Mouse (Mus musculus): ENCODE results near the gene Supt3. TPM values are rescaled to one million over a fixed set of nuclear protein-coding genes. Genes with fewer than 3 reads are reported as not detected.

Gene Supt3
- total and polyA plus RNA-seq, 2 experiments from 2014 or later, result 7.4 to 24.9 TPM

- Histone ChIP-seq H3K27me3 (ENCODE audit: insufficient read depth, low read length) (no peaks in the 10 kb centered on the region), H3K4me2 (ENCODE audit: low read depth, low read length) (no peak overlapping the region), H3K4me3 (ENCODE audit: low read length) (no peak overlapping the region), H3K9ac (replicated peaks; ENCODE audit: low read length) (no peak overlapping the region), H3K9me3 (ENCODE audit: low read length) (no peaks in the 10 kb centered on the region), H3K36me3 (ENCODE audit: insufficient read depth, low read length) (no peaks in the 10 kb centered on the region), H3K27ac (no peak overlapping the region), H3K4me1 (ENCODE audit: insufficient read depth, low read length) (no peaks in the 10 kb centered on the region)
- 96% methylated on average over 2 of the region's 2 CpGs for WGBS
- TF ChIP-seq CTCF (IDR thresholded peaks at IDR 0.05; ENCODE audit: low read depth), result no peak
- DNase-seq (ENCODE audit: low spot score) (no peak), ATAC-seq (no peak)
These were observed 211.0 kb downstream of the Supt3 start for GRCm38 (mm10) chr17:44987964-44988363.

GRCm38 (mm10) chr17:45003311-45003710, 226.4 kb downstream of the Supt3 start:
- Histone ChIP-seq H3K9ac (replicated peaks; ENCODE audit: low read length) (no peak overlapping the region), H3K27me3 (ENCODE audit: insufficient read depth, low read length) (no peaks in the 10 kb centered on the region), H3K9me3 (ENCODE audit: low read length) (no peaks in the 10 kb centered on the region), H3K36me3 (ENCODE audit: insufficient read depth, low read length) (no peaks in the 10 kb centered on the region), H3K4me3 (ENCODE audit: low read length) (no peak overlapping the region), H3K27ac (no peak overlapping the region), H3K4me1 (ENCODE audit: insufficient read depth, low read length) (no peaks in the 10 kb centered on the region), H3K4me2 (ENCODE audit: low read depth, low read length) (no peak overlapping the region)
- 89% methylated on average over 4 of the region's 4 CpGs for WGBS
- DNase-seq (ENCODE audit: low spot score) (no peak), ATAC-seq (no peak)
- no peak for TF ChIP-seq CTCF (IDR thresholded peaks at IDR 0.05; ENCODE audit: low read depth)

GRCm38 (mm10) chr17:45004477-45005170, 227.7 kb downstream of the Supt3 start:
- H3K27me3 ChIP-seq (ENCODE audit: insufficient read depth, low read length), result no peaks in the 10 kb centered on the region
- no peak overlapping the region for H3K27ac ChIP-seq
- no peak overlapping the region for H3K4me3 ChIP-seq (ENCODE audit: low read length)
- no peaks in the 10 kb centered on the region for H3K36me3 ChIP-seq (ENCODE audit: insufficient read depth, low read length)
- no peak for TF ChIP-seq CTCF (IDR thresholded peaks at IDR 0.05; ENCODE audit: low read depth)
- 86% methylated on average over 13 of the region's 13 CpGs for WGBS
- no peaks in the 10 kb centered on the region for H3K9me3 ChIP-seq (ENCODE audit: low read length)
- H3K4me2 ChIP-seq (ENCODE audit: low read depth, low read length), result no peak overlapping the region
- DNase-seq (ENCODE audit: low spot score) (no peak), ATAC-seq (no peak)
- no peaks in the 10 kb centered on the region for H3K4me1 ChIP-seq (ENCODE audit: insufficient read depth, low read length)
- no peak overlapping the region for H3K9ac ChIP-seq (replicated peaks; ENCODE audit: low read length)

- no peak for ATAC-seq
- Histone ChIP-seq H3K4me1 (ENCODE audit: insufficient read depth, low read length) (no peaks in the 10 kb centered on the region), H3K4me2 (ENCODE audit: low read depth, low read length) (no peak overlapping the region), H3K9ac (replicated peaks; ENCODE audit: low read length) (no peak overlapping the region), H3K36me3 (ENCODE audit: insufficient read depth, low read length) (no peaks in the 10 kb centered on the region), H3K9me3 (ENCODE audit: low read length) (no peaks in the 10 kb centered on the region), H3K4me3 (ENCODE audit: low read length) (no peak overlapping the region), H3K27ac (no peak overlapping the region), H3K27me3 (ENCODE audit: insufficient read depth, low read length) (no peaks in the 10 kb centered on the region)
- no peak for DNase-seq (ENCODE audit: low spot score)
- no peak for TF ChIP-seq CTCF (IDR thresholded peaks at IDR 0.05; ENCODE audit: low read depth)
- WGBS, result 70% methylated on average over 1 of the region's 1 CpGs
These were observed 230.5 kb downstream of the Supt3 start for GRCm38 (mm10) chr17:45007461-45007860.

GRCm38 (mm10) chr17:45008663-45009062, 231.7 kb downstream of the Supt3 start:
- no peak overlapping the region for H3K4me3 ChIP-seq (ENCODE audit: low read length)
- DNase-seq (ENCODE audit: low spot score) (no peak), ATAC-seq (no peak)
- H3K36me3 ChIP-seq (ENCODE audit: insufficient read depth, low read length), result no peaks in the 10 kb centered on the region
- 71% methylated on average over 4 of the region's 4 CpGs for WGBS
- no peaks in the 10 kb centered on the region for H3K27me3 ChIP-seq (ENCODE audit: insufficient read depth, low read length)
- H3K9me3 ChIP-seq (ENCODE audit: low read length), result no peaks in the 10 kb centered on the region
- no peak overlapping the region for H3K4me2 ChIP-seq (ENCODE audit: low read depth, low read length)
- no peak overlapping the region for H3K27ac ChIP-seq
- TF ChIP-seq CTCF (IDR thresholded peaks at IDR 0.05; ENCODE audit: low read depth), result no peak
- H3K9ac ChIP-seq (replicated peaks; ENCODE audit: low read length), result no peak overlapping the region
- H3K4me1 ChIP-seq (ENCODE audit: insufficient read depth, low read length), result no peaks in the 10 kb centered on the region

- Histone ChIP-seq H3K27ac (no peak overlapping the region), H3K36me3 (ENCODE audit: insufficient read depth, low read length) (no peaks in the 10 kb centered on the region), H3K9ac (replicated peaks; ENCODE audit: low read length) (no peak overlapping the region), H3K4me1 (ENCODE audit: insufficient read depth, low read length) (no peaks in the 10 kb centered on the region), H3K9me3 (ENCODE audit: low read length) (no peaks in the 10 kb centered on the region), H3K27me3 (ENCODE audit: insufficient read depth, low read length) (no peaks in the 10 kb centered on the region), H3K4me2 (ENCODE audit: low read depth, low read length) (no peak overlapping the region), H3K4me3 (ENCODE audit: low read length) (no peak overlapping the region)
- DNase-seq (ENCODE audit: low spot score) (no peak), ATAC-seq (no peak)
- TF ChIP-seq CTCF (IDR thresholded peaks at IDR 0.05; ENCODE audit: low read depth), result no peak
- WGBS, result 89% methylated on average over 2 of the region's 2 CpGs
These were observed 233.5 kb downstream of the Supt3 start for GRCm38 (mm10) chr17:45010409-45010808.

GRCm38 (mm10) chr17:45016746-45017145, 239.8 kb downstream of the Supt3 start:
- no peak for TF ChIP-seq CTCF (IDR thresholded peaks at IDR 0.05; ENCODE audit: low read depth)
- no peak overlapping the region for H3K4me2 ChIP-seq (ENCODE audit: low read depth, low read length)
- H3K27me3 ChIP-seq (ENCODE audit: insufficient read depth, low read length), result no peaks in the 10 kb centered on the region
- no peaks in the 10 kb centered on the region for H3K9me3 ChIP-seq (ENCODE audit: low read length)
- no peak overlapping the region for H3K27ac ChIP-seq
- WGBS, result 92% methylated on average over 4 of the region's 4 CpGs
- DNase-seq (ENCODE audit: low spot score) (no peak), ATAC-seq (no peak)
- no peaks in the 10 kb centered on the region for H3K36me3 ChIP-seq (ENCODE audit: insufficient read depth, low read length)
- no peaks in the 10 kb centered on the region for H3K4me1 ChIP-seq (ENCODE audit: insufficient read depth, low read length)
- H3K9ac ChIP-seq (replicated peaks; ENCODE audit: low read length), result no peak overlapping the region
- H3K4me3 ChIP-seq (ENCODE audit: low read length), result no peak overlapping the region
